ENCODE assay signal across 13 mouse cellular contexts in genomic region chr15:10696478-10697234, GRCm38 (mm10). TPM values are rescaled to one million over a fixed set of nuclear protein-coding genes. Genes with fewer than 3 reads are reported as not detected.
DNase-seq lines count a peak whose midpoint lies in the region; ATAC-seq and TF ChIP-seq lines count a peak whose summit lies in the region.
"Had no signal": no experiment of that assay in that cellular context is flagged by ENCODE, and none has a peak within 500 bp of the region (broad histone marks: within the 10 kb centered on the region; RNA-seq: fewer than 3 reads in every experiment).

No protein-coding gene starts in this region.

- no peak for TF ChIP-seq CTCF in forebrain, postnatal 0 days (IDR thresholded peaks at IDR 0.05; ENCODE audit: low read depth)
- TF ChIP-seq CTCF in olfactory bulb, adult 2 months (IDR thresholded peaks at IDR 0.05; ENCODE audit: insufficient read depth, low read depth, low read length): no peak

- H3K9ac ChIP-seq in hindbrain, embryonic 16.5 days (ENCODE audit: low read depth, low read length): no peak overlapping the region
- H3K9ac ChIP-seq in hindbrain, embryonic 14.5 days: no peak overlapping the region
- no peak overlapping the region for H3K9ac ChIP-seq in forebrain, postnatal 0 days
- H3K9ac ChIP-seq: heart, embryonic 13.5 days; kidney, embryonic 15.5 days had no signal

- H3K4me1 ChIP-seq in hindbrain, embryonic 16.5 days (ENCODE audit: control insufficient read depth, insufficient read depth, low read depth, low read length): no peaks in the 10 kb centered on the region
- no peaks in the 10 kb centered on the region; the same call in 1 of the 2 replicates for H3K4me1 ChIP-seq in hindbrain, embryonic 14.5 days (replicated peaks; ENCODE audit: control insufficient read depth, insufficient read depth, low read length)
- H3K4me1 ChIP-seq in forebrain, postnatal 0 days (ENCODE audit: insufficient read depth): peaks cover 6% of the 10 kb centered on the region
- H3K4me1 ChIP-seq in olfactory bulb, adult 2 months (ENCODE audit: control insufficient read depth, insufficient read depth, low read length): peaks cover 20% of the 10 kb centered on the region

- 78% methylated on average over 8 of the region's 8 CpGs for WGBS in hindbrain, embryonic 16.5 days
- 64% methylated on average over 8 of the region's 8 CpGs for WGBS in hindbrain, embryonic 14.5 days
- WGBS in forebrain, postnatal 0 days: 65% methylated on average over 8 of the region's 8 CpGs
- 50% methylated on average over 8 of the region's 8 CpGs for WGBS in olfactory bulb, adult 2 months

- no peaks in the 10 kb centered on the region for H3K9me3 ChIP-seq in hindbrain, embryonic 16.5 days (ENCODE audit: control insufficient read depth, low read length)
- H3K9me3 ChIP-seq in hindbrain, embryonic 14.5 days (ENCODE audit: control insufficient read depth, low read length): no peaks in the 10 kb centered on the region
- no peaks in the 10 kb centered on the region for H3K9me3 ChIP-seq in forebrain, postnatal 0 days (ENCODE audit: low read length)
- H3K9me3 ChIP-seq: heart, embryonic 13.5 days; kidney, embryonic 15.5 days had no signal

- DNase-seq in hindbrain, embryonic 14.5 days (ENCODE audit: low spot score): no peak
- DNase-seq in NIH3T3 (ENCODE audit: low read depth): peak; percentile 49
- DNase-seq in forebrain, postnatal 0 days: no peak
- DNase-seq in kidney, postnatal 4 days: no peak
- no peak for DNase-seq in lung, adult 18-20 months
- DNase-seq in urinary bladder, postnatal 25 days (ENCODE audit: low spot score): no peak
- DNase-seq: cerebellum, postnatal 10 days; gastrocnemius, postnatal 25 days; lung, adult 2 months had no signal

- no peak overlapping the region for H3K4me3 ChIP-seq in hindbrain, embryonic 16.5 days (ENCODE audit: low read length)
- H3K4me3 ChIP-seq in hindbrain, embryonic 14.5 days (replicated peaks; ENCODE audit: low read length): no peak overlapping the region
- H3K4me3 ChIP-seq in forebrain, postnatal 0 days (ENCODE audit: low read depth, low read length): no peak overlapping the region
- H3K4me3 ChIP-seq in olfactory bulb, adult 2 months (ENCODE audit: insufficient read depth, low read depth, low read length): no peak overlapping the region
- H3K4me3 ChIP-seq: heart, embryonic 13.5 days; kidney, embryonic 15.5 days had no signal

- no peaks in the 10 kb centered on the region for H3K36me3 ChIP-seq in hindbrain, embryonic 16.5 days (ENCODE audit: control insufficient read depth, insufficient read depth, low read length)
- no peaks in the 10 kb centered on the region for H3K36me3 ChIP-seq in hindbrain, embryonic 14.5 days (replicated peaks; ENCODE audit: control insufficient read depth, insufficient read depth)
- H3K36me3 ChIP-seq in forebrain, postnatal 0 days (ENCODE audit: insufficient read depth): no peaks in the 10 kb centered on the region
- H3K36me3 ChIP-seq: heart, embryonic 13.5 days had no signal

- no peaks in the 10 kb centered on the region for H3K27me3 ChIP-seq in hindbrain, embryonic 16.5 days (replicated peaks; ENCODE audit: control insufficient read depth, insufficient read depth, low read length)
- H3K27me3 ChIP-seq in hindbrain, embryonic 14.5 days (ENCODE audit: control insufficient read depth, insufficient read depth, low read length): no peaks in the 10 kb centered on the region
- H3K27me3 ChIP-seq in forebrain, postnatal 0 days (ENCODE audit: insufficient read depth, low read length): no peaks in the 10 kb centered on the region
- H3K27me3 ChIP-seq: heart, embryonic 13.5 days; kidney, embryonic 15.5 days had no signal

- peak; percentile 32; the same call in 1 of the 2 replicates for ATAC-seq in hindbrain, embryonic 16.5 days
- no peak; the same call in 1 of the 2 replicates for ATAC-seq in hindbrain, embryonic 14.5 days (ENCODE audit: low FRiP score)
- peak; percentile 88 for ATAC-seq in forebrain, postnatal 0 days

- no peak for TF ChIP-seq POLR2A in olfactory bulb, adult 2 months (IDR thresholded peaks at IDR 0.05; ENCODE audit: insufficient read depth, low read depth, low read length)

- H3K27ac ChIP-seq in hindbrain, embryonic 16.5 days (ENCODE audit: low read depth, low read length): no peak overlapping the region
- no peak overlapping the region for H3K27ac ChIP-seq in hindbrain, embryonic 14.5 days
- 0 out of 2 replicates have a peak overlapping the region, but pooled peaks have one; percentile 23 for H3K27ac ChIP-seq in forebrain, postnatal 0 days (ENCODE audit: low read depth, low read length)
- peak overlapping the region; percentile 42; the same call in 1 of the 2 replicates for H3K27ac ChIP-seq in olfactory bulb, adult 2 months (ENCODE audit: insufficient read depth, low read depth, low read length)
- H3K27ac ChIP-seq: heart, embryonic 13.5 days; kidney, embryonic 15.5 days had no signal

- no peak overlapping the region for H3K4me2 ChIP-seq in hindbrain, embryonic 16.5 days (ENCODE audit: low read length)
- H3K4me2 ChIP-seq in hindbrain, embryonic 14.5 days (replicated peaks): no peak overlapping the region
- no peak overlapping the region for H3K4me2 ChIP-seq in forebrain, postnatal 0 days (ENCODE audit: low read depth)
- H3K4me2 ChIP-seq: heart, embryonic 13.5 days; kidney, embryonic 15.5 days had no signal

RNA-seq across cellular contexts. Expression of gene Rai14, which starts 17.8 kb away (rescaled TPM):
- polyA plus RNA-seq in hindbrain, embryonic 16.5 days (2015; fragmentation: Nextera tagmentation; extraction: Ambion mirVana): 8.2 and 11.6 TPM in 2 replicates
- polyA plus RNA-seq in hindbrain, embryonic 14.5 days (2014; fragmentation: Nextera tagmentation; extraction: Ambion mirVana): 11.6 and 12.9 TPM in 2 replicates
- 11.7 and 12.7 TPM in 2 replicates for total RNA-seq in forebrain, postnatal 0 days (2014; rRNA removed)
- polyA plus RNA-seq in forebrain, postnatal 0 days (2015; fragmentation: Nextera tagmentation; extraction: Ambion mirVana): 5.2 and 5.5 TPM in 2 replicates
- polyA plus RNA-seq in olfactory bulb, adult 2 months (2012; ENCODE audit: insufficient read depth, insufficient read length, low replicate concordance, missing spikeins): not detected in 2 replicates

Comparison
In these comparisons a context has a peak if more than half of its experiments do, and no peak if none do; other contexts are left out.
1. H3K27ac ChIP-seq: peak in forebrain, postnatal 0 days (single experiment) and olfactory bulb, adult 2 months (single experiment); none in hindbrain, embryonic 16.5 days (single experiment) and hindbrain, embryonic 14.5 days (single experiment).